Mouse (Mus musculus) C2C12 (cell line): Measurements from ENCODE around the gene Kin.

Experiments
- CEBPB ChIP-seq: IDR thresholded peaks from one replicate; pipeline ENCODE4 v1.6.1; 2011; ENCODE audit warnings: low read depth, mild to moderate bottlenecking, control low read depth, moderate library complexity
- CTCF ChIP-seq: IDR thresholded peaks from one replicate; pipeline ENCODE4 v1.5.1; 2011; ENCODE audit not compliant: control insufficient read depth, insufficient read depth, insufficient read length
- FOSL1 ChIP-seq: IDR thresholded peaks from one replicate; pipeline ENCODE4 v1.8.0; 2011; ENCODE audit warnings: mild to moderate bottlenecking, low read length; ENCODE audit not compliant: poor library complexity, insufficient read depth, severe bottlenecking
- MAX ChIP-seq: IDR thresholded peaks from one replicate; pipeline ENCODE4 v1.6.1; 2011; ENCODE audit warnings: mild to moderate bottlenecking, control low read depth
- MYOG ChIP-seq: IDR thresholded peaks from one replicate; pipeline ENCODE4 v1.6.1; 2011; ENCODE audit not compliant: control insufficient read depth, insufficient read length; ENCODE audit errors: extremely low read depth

- no peak for TF ChIP-seq MYOG
- peak; percentile 16 for TF ChIP-seq CTCF
- TF ChIP-seq MAX = no peak
- TF ChIP-seq FOSL1 = no peak
- no peak for TF ChIP-seq CEBPB
Measured at GRCm38 (mm10) chr2:10098598-10099215, 18.3 kb downstream of the Kin start.
